Mouse (Mus musculus) kidney, postnatal 36 days (tissue): ENCODE measurements around the gene Kynu.
A peak's percentile ranks its signal among the peaks of the same experiment; 100 is the strongest.

Experiments used
- DNase-seq, 2 experiments: peaks; one replicate each; pipeline ENCODE4 v3.0.0; 2021 to 2022; ENCODE audit warnings: mixed read lengths in 2 of 2

Gene Kynu

DNA sequence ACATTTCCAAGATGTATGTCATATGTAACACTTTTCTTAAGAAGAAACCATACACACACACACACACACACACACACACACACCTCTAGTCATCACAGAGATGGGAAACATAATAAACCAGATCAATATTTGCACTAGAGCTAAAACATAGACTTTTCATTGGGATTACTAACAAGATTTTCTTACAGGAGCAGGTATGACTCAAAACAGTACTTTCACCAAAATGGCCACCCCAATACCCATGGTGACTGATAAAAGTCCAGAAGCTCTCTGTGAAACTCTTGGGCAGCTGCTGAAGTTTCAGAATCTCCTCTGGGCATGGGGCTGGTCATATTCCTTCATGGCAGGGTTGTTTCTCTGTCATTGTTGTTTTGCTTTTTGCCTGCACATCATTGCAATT is 114.5 kb downstream of the Kynu start:
- DNase-seq: no peak

GRCm38 (mm10) chr2:43673619-43674018 is 118.5 kb downstream of the Kynu start:
- DNase-seq: peak; percentile 65 to 68

GRCm38 (mm10) chr2:43674098-43674497 is 119.0 kb downstream of the Kynu start:
- DNase-seq: no peak

DNA sequence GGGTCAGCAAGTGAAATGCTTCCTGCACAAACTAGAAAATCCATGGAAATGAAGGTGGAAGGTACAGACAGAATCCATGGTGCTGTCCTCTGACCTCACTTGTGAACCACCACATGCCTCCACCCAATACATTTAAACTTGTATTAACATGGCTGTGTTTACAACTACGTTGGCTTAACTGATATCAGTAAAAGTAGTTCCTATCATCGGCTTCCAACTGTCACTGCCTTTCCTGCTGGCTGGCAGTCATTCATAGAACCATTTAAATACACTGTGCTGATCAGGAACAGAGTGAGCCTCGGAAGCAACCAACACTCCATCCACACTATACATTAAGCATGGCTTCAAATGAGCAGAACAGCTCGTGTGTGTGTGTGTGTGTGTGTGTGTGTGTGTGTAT is 120.1 kb downstream of the Kynu start:
- no peak for DNase-seq

DNA sequence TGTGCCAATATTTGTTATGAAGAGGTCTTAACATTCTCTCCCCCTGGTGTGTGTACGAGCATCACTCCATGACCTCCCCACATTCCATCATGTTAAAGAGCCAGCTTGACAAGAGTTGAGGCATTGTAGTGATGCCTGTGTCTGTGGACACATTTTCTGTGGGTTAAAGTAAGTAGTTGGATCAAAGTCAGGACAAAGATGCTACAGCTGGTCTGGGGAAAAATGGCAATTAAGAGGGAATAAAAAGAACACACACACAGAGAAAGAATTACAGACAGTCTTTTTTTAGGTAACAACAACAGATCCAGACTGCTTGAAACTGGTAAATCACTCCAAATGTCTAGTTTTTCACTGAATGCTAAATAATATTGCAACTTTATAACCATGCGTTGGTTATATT is 135.3 kb downstream of the Kynu start:
- no peak for DNase-seq

DNA sequence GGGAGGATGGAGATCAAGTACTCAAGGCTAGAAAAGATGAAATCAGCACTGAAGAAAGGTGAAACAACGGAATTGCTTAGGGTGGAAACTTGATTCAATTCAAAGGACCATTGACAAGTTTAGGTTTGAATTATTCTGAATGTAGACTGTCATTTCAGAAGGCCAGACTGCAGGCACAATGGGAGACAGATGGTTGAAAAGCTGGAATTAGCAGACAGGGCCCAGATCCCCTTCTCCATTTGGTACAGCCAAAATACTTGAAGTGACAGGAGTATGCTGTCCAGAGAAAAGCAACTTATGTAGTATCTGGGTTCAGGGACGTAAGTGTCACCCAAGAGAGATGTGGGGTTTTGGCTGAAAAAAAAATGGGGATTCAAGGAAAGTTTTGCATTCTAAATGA is 136.2 kb downstream of the Kynu start:
- no peak for DNase-seq

GRCm38 (mm10) chr2:43695635-43696034 is 140.5 kb downstream of the Kynu start:
- no peak for DNase-seq

DNA sequence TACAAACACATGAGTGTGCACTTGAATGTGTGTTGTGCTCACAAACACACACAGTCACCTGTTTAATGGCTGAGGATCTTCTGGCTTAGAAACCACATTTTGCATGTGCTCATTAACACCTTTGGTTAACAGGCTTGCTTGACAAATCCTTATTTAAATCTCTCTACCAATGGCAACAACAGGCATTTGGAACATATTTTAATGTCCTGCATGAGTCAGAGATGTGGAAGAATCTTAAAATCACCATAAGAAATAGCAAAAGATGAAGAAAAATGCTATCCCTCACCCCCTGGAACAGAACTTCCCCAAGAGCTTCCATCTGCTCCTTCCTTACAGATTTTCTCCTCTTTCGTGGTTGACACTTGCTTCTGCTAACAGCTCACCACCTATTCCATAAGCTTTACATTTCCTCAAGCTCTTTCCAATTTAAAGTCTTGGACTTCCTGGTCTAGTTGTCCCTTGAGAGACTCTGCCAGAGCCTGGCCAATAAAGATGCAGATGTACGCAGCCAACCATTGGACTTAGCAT is 157.5 kb downstream of the Kynu start:
- no peak for DNase-seq

- DNase-seq: peak; percentile 60 to 75
Measured at GRCm38 (mm10) chr2:43722446-43723103, 167.4 kb downstream of the Kynu start.

DNA sequence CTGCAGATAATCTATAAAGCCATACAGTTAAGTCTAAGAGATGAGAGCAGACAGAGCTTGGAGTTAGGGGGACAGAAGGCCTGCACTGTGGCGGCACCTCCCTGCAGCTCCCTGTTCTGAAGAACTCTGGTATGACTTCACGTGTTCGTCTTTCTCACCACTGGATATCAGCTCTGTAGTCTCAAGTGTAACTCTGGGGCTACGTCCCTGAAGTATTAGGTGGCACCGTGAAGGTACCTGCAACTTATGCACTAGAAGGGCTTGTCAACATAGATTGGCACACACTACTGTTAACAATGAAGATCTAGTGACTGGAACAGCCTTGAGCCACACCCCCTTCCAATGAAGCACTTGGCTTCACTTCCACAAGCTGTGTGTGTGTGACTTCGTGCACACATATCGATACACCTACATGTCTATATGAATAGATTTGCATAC is 168.0 kb downstream of the Kynu start:
- no peak for DNase-seq

GRCm38 (mm10) chr2:43727181-43727580 is 172.1 kb downstream of the Kynu start:
- no peak for DNase-seq

DNA sequence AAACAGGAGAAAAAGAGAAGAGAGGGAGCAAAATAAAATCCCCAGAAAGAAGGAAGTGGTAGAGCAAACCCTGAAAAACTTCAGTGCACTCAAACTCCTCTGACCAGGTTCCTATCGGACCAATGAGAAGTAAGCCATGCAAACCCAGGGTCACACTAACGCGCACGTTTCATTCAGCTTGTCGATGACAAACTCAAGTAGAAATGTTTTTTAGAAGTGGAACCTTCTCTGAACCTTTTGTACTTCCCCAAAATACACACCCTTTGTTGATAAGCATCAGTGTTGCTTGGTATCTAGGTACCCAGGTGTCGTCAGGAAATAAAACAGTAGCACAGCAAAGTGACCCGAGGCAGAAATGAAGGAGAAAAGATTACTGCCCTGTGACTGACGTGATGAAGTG is 172.6 kb downstream of the Kynu start:
- DNase-seq: no peak

DNA sequence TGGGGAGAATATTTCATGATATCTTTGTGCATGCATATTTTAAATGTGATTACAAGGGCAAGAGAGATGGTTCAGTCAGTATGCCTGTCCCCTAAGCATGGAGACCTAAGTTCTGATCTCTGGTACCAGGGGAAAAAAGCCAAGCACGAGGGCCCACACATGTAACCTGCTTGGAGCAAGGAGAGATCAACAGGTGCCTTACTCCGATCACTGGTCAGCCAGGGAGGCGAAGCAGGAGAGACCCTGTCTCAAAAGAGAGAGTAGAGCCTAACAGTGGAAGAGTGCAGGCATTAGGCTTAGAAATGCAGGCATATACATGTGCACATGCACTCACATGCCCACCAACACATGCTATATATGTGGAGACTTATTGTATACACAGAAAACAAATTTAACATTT is 173.7 kb downstream of the Kynu start:
- DNase-seq: no peak
